Mouse (Mus musculus): Measurements from ENCODE around the gene Serpina6.
A peak's percentile ranks its signal among the peaks of the same experiment; 100 is the strongest.

The Serpina6 gene

GRCm38 (mm10) chr12:103655123-103656044 is 1.6 kb downstream of the Serpina6 start:
- peak; percentile 36 for DNase-seq

GRCm38 (mm10) chr12:103653836-103654235 is 3.2 kb downstream of the Serpina6 start:
- no peak for DNase-seq

GRCm38 (mm10) chr12:103646314-103646713 is 10.7 kb downstream of the Serpina6 start:
- no peak for DNase-seq

GRCm38 (mm10) chr12:103644601-103645000 is 12.4 kb downstream of the Serpina6 start:
- DNase-seq: no peak

GRCm38 (mm10) chr12:103643818-103644217 is 13.2 kb downstream of the Serpina6 start:
- DNase-seq: no peak

GRCm38 (mm10) chr12:103643336-103643735 is 13.7 kb downstream of the Serpina6 start:
- peak; percentile 84 for DNase-seq

- no peak for DNase-seq
Measured at GRCm38 (mm10) chr12:103635846-103636245, 21.2 kb downstream of the Serpina6 start.

- no peak for DNase-seq
Measured at GRCm38 (mm10) chr12:103634430-103634829, 22.6 kb downstream of the Serpina6 start.

GRCm38 (mm10) chr12:103631203-103631612 is 25.8 kb downstream of the Serpina6 start, which contains the start of gene Serpina10:
Gene Serpina10, minus strand, starts transcription at chr12:103631444.
- DNase-seq: no peak

- no peak for DNase-seq
Measured at GRCm38 (mm10) chr12:103616860-103617261, 40.2 kb downstream of the Serpina6 start.

GRCm38 (mm10) chr12:103615734-103616133 is 41.3 kb downstream of the Serpina6 start:
- DNase-seq: no peak

- no peak for DNase-seq
Measured at GRCm38 (mm10) chr12:103615141-103615540, 41.9 kb downstream of the Serpina6 start.

GRCm38 (mm10) chr12:103601839-103602238 is 55.2 kb downstream of the Serpina6 start:
- no peak for DNase-seq

- no peak for DNase-seq
Measured at GRCm38 (mm10) chr12:103600364-103600763, 56.6 kb downstream of the Serpina6 start.

- no peak for DNase-seq
Measured at GRCm38 (mm10) chr12:103598411-103598810, 58.6 kb downstream of the Serpina6 start.
